Mouse (Mus musculus) cortical plate, adult 2 months (tissue): ENCODE results near the gene Brk1.

Source experiments
- CTCF ChIP-seq: fragments of 200-500 bp; IDR thresholded peaks from 2 replicates; pipeline ENCODE4 v1.5.1; 2011; ENCODE audit warnings: mild to moderate bottlenecking, control low read depth, low read length; ENCODE audit not compliant: insufficient read depth; ENCODE audit errors: extremely low read depth
- POLR2A ChIP-seq: fragments of 200-500 bp; IDR thresholded peaks from 2 replicates; pipeline ENCODE4 v1.6.1; 2011; ENCODE audit warnings: mild to moderate bottlenecking, low read length, control low read depth; ENCODE audit not compliant: insufficient read depth; ENCODE audit errors: extremely low read depth

DNA sequence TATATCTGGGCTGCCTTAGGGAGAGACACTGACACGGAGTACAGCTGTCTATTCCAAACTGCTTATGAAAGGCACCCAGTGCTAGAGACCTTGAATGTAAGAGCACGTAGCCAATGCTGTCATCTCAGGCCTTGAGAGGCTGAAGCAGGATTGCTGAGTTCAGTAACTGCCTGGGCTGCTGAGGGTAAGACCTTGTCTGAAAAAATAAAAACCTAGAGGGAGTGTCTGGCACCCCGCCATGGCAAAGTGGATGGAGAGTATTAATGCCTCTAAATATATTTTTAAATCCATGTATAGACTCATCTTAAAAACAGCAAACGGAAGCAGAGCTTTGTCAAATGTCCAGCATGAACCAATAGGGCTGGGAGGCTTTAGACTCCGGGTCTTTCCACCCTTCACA is 4.7 kb upstream of the Brk1 start:
- TF ChIP-seq CTCF, result no peak
- no peak for TF ChIP-seq POLR2A
